Mouse (Mus musculus): ENCODE data around the gene 4930503B20Rik.

- TF ChIP-seq CTCF (IDR thresholded peaks at IDR 0.05; ENCODE audit: low read depth, low read length) (no peak), EP300 (IDR thresholded peaks at IDR 0.05; ENCODE audit: insufficient read depth, low read depth, low read length) (no peak)
These were observed 22.7 kb downstream of the 4930503B20Rik start for GRCm38 (mm10) chr3:146628227-146628982.

All from ES-Bruce4 (cell line).